Mouse (Mus musculus) R1 (cell line): ENCODE data around the gene Upf3b.
"Not testable (repeated sequence)": the region's sequence is repeated elsewhere in the genome, so short reads cannot be mapped to it uniquely, and the experiment has no call there.

Experiments used
- DNase-seq: peaks from one replicate; pipeline ENCODE4 v3.0.0-alpha.2; 2018; ENCODE audit warnings: low read depth, low spot score

The Upf3b gene

GRCm38 (mm10) chrX:37080345-37080744 lies 29.8 kb downstream of the Upf3b start:
- DNase-seq, result not testable (repeated sequence)

- peak; percentile 81 for DNase-seq
These were observed 33.5 kb downstream of the Upf3b start for GRCm38 (mm10) chrX:37076651-37077050.

GRCm38 (mm10) chrX:37074262-37074892 lies 35.7 kb downstream of the Upf3b start:
- peak; percentile 66 for DNase-seq

- no peak for DNase-seq
These were observed 41.4 kb downstream of the Upf3b start for GRCm38 (mm10) chrX:37068766-37069165.

- DNase-seq, result no peak
These were observed 42.8 kb downstream of the Upf3b start for GRCm38 (mm10) chrX:37067299-37067698.

GRCm38 (mm10) chrX:37063902-37064301 lies 46.2 kb downstream of the Upf3b start:
- no peak for DNase-seq

GRCm38 (mm10) chrX:37048890-37049823 lies 61.0 kb downstream of the Upf3b start:
- DNase-seq, result no peak

GRCm38 (mm10) chrX:37048066-37048889 lies 61.8 kb downstream of the Upf3b start, which contains the start of gene Sowahd:
Sowahd (plus strand) TSS chrX:37048845.
- DNase-seq, result peak; percentile 35

GRCm38 (mm10) chrX:37042726-37043125 lies 67.4 kb downstream of the Upf3b start:
- DNase-seq, result peak; percentile 50
